Mouse (Mus musculus) embryonic fibroblast, embryonic 13.5 days (primary cell): ENCODE measurements around the gene Mep1a.

Experiments
- CTCF ChIP-seq: IDR thresholded peaks from 2 replicates; pipeline ENCODE4 v1.5.1; 2011; ENCODE audit warnings: mild to moderate bottlenecking, control low read depth, low read length, moderate library complexity, borderline replicate concordance; ENCODE audit not compliant: insufficient read depth
- POLR2A ChIP-seq: IDR thresholded peaks from 2 replicates; pipeline ENCODE4 v1.6.1; 2011; ENCODE audit warnings: low read depth, mild to moderate bottlenecking, control low read depth, low read length, moderate library complexity

DNA sequence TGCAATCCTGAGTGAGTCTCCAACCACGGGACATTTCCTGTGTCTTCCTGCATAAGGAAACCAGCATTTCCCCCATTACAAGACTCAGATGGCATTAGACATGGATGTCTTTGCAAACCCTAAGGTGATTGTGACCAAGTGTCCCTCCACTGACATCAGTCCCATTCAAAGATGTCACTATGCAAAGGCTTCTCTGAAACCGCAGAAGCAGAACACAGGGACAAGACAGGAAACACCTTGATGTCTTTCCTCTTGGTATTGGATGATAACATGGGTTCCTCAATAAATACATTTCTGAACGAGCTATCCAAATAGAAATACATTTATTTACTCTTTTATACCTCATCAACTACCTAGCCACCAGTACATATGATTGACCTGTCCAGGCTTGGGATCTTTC lies 1.4 kb downstream of the Mep1a start:
- TF ChIP-seq CTCF (no peak), POLR2A (no peak)
